Mouse (Mus musculus): Measurements from ENCODE around the gene Exd2. TPM values are rescaled to one million over a fixed set of nuclear protein-coding genes. Genes with fewer than 3 reads are reported as not detected.

Gene Exd2
- polyA plus RNA-seq, 1 experiment = 128 TPM

DNA sequence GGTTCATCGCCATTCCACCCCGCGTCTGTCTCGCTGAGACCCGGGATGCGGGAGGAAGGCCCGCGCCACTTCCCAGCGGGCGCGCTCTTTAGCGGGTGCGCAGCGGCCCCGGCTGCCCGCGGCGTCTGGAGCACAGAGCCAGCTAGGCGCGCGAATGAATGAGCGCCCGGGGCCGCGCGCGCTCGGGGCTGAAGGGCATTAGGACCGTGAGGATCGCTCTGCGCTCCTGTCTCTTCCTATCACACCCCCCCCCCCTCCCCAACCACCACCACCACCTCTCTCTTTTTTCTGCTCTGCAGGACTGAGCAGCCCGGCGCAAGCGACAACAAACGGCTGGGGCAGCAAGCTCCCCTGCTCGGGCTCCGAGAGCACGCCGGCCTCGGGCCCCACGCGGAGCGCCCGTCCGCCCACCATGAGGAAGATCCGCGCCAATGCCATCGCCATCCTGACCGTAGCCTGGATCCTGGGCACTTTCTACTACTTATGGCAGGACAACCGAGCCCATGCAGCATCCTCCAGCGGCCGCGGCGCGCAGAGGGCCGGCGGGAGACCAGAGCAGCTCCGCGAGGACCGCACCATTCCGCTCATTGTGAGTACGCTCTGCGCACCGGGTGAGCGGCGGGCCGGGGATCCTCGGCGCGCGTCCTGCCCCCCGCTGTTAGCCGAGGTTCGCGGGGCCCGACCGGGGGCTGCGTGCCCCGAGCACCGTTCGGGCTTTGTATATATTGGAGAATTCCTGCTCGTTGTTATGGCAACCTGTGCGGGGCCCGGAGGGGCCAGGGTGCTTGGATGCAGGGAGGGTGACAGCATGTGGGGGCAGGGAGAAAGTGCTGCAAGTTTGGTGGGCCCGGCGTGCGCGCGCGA, 56.1 kb downstream of the Exd2 start:
- TF ChIP-seq POLR2A (IDR thresholded peaks at IDR 0.05; ENCODE audit: extremely low read depth, insufficient read depth, low read length) = no peak
- TF ChIP-seq CTCF (IDR thresholded peaks at IDR 0.05; ENCODE audit: extremely low read depth, insufficient read depth, low read length) = no peak
- Histone ChIP-seq H3K4me1 (ENCODE audit: control insufficient read depth, insufficient read depth, low read length) (no peaks in the 10 kb centered on the region; the same call in 1 of the 2 replicates), H3K4me3 (ENCODE audit: insufficient read depth, low read length) (peak overlapping the region; percentile 83), H3K27ac (ENCODE audit: insufficient read depth, low read length) (peak overlapping the region; percentile 65)

- Histone ChIP-seq H3K27ac (ENCODE audit: insufficient read depth, low read length) (no peak overlapping the region), H3K4me3 (ENCODE audit: insufficient read depth, low read length) (peak overlapping the region; percentile 83), H3K4me1 (ENCODE audit: control insufficient read depth, insufficient read depth, low read length) (no peaks in the 10 kb centered on the region; the same call in 1 of the 2 replicates)
- 0 out of 2 replicates have a peak, but pooled peaks have one; percentile 6 for TF ChIP-seq POLR2A (IDR thresholded peaks at IDR 0.05; ENCODE audit: extremely low read depth, insufficient read depth, low read length)
- TF ChIP-seq CTCF (IDR thresholded peaks at IDR 0.05; ENCODE audit: extremely low read depth, insufficient read depth, low read length) = peak; percentile 49
Measured at GRCm38 (mm10) chr12:80519621-80520332, 56.9 kb downstream of the Exd2 start.

- Histone ChIP-seq H3K27ac (ENCODE audit: insufficient read depth, low read length) (no peak overlapping the region), H3K4me3 (ENCODE audit: insufficient read depth, low read length) (no peak overlapping the region), H3K4me1 (ENCODE audit: control insufficient read depth, insufficient read depth, low read length) (peaks cover 7% of the 10 kb centered on the region)
- no peak for TF ChIP-seq POLR2A (IDR thresholded peaks at IDR 0.05; ENCODE audit: extremely low read depth, insufficient read depth, low read length)
- no peak for TF ChIP-seq CTCF (IDR thresholded peaks at IDR 0.05; ENCODE audit: extremely low read depth, insufficient read depth, low read length)
Measured at GRCm38 (mm10) chr12:80522006-80522405, 59.1 kb downstream of the Exd2 start.

DNA sequence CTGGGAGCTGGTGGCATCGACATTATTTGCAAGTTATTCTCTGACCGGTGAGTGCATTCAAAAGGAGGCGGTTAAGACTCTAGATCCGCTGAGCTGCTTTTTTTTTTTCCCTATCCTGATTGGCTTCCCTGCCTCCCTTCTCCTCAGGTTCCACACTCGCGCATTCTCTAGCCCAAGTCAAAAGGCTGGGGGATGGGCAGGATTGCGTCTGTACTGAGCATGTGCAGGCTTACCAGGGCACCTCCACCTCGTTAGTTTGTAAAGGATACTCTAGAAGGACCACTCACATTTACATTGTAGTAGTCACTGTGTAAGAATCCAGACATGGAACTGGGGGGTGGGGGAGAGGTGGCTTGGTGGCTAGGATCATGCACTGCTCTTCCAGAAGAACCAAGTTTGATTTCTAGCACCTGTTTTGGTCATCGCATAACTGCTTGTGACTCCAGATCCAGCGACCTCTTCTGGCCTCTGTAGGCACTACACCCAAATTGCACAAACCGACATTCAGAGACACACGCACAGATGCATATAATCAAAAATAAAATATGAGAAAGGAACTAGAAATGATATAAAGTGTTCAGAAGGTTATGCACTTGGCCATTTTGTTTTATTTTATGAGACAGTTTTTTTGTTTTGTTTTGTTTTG, 61.5 kb downstream of the Exd2 start:
- TF ChIP-seq POLR2A (IDR thresholded peaks at IDR 0.05; ENCODE audit: extremely low read depth, insufficient read depth, low read length) (no peak), CTCF (IDR thresholded peaks at IDR 0.05; ENCODE audit: extremely low read depth, insufficient read depth, low read length) (0 out of 2 replicates have a peak, but pooled peaks have one; percentile 16)
- Histone ChIP-seq H3K4me3 (ENCODE audit: insufficient read depth, low read length) (no peak overlapping the region), H3K27ac (ENCODE audit: insufficient read depth, low read length) (no peak overlapping the region), H3K4me1 (ENCODE audit: control insufficient read depth, insufficient read depth, low read length) (peaks cover 19% of the 10 kb centered on the region)

DNA sequence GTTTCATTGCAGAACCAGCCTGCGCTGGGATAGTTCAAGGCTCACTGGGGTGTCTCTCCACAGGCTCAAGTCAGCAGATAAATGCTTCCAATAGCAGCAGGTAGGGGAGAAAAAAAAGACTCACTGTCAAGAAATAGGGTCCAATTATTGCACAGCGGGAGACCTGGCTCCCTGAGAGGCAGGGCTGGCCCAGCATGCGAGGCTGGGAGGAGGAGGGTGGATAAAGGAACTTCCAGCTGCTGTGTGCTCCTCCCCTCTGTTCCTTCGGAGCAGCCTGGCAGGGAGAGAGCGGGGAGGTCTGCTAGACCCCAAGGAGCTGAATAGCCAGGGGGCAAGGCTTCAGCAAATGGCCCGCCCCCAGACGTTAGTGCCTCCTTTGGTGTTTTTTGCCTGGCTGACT, 62.6 kb downstream of the Exd2 start:
- no peak for TF ChIP-seq POLR2A (IDR thresholded peaks at IDR 0.05; ENCODE audit: extremely low read depth, insufficient read depth, low read length)
- TF ChIP-seq CTCF (IDR thresholded peaks at IDR 0.05; ENCODE audit: extremely low read depth, insufficient read depth, low read length) = no peak

DNA sequence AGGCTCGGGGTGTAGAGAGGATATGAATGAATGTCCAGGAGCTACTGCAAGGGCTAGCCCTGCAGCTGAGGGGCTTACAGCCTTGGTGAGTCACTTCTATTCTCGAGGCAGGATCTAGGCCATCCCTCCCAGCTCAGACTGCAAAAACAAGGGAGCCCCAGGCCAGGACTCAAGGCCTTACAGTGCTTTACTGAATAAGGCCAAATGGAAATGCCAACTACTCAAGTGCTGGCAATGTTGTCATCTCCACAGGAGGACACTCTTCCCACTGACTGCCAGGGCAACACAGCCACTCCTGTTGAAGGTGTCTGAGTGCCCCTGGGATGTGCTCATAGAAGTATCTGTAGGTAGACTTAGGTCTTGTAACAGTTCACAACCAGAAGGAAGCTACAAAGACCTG, 63.6 kb downstream of the Exd2 start:
- Histone ChIP-seq H3K4me1 (ENCODE audit: control insufficient read depth, insufficient read depth, low read length) (peaks cover 26% of the 10 kb centered on the region), H3K27ac (ENCODE audit: insufficient read depth, low read length) (peak overlapping the region; percentile 96), H3K4me3 (ENCODE audit: insufficient read depth, low read length) (no peak overlapping the region)
- no peak for TF ChIP-seq POLR2A (IDR thresholded peaks at IDR 0.05; ENCODE audit: extremely low read depth, insufficient read depth, low read length)
- no peak for TF ChIP-seq CTCF (IDR thresholded peaks at IDR 0.05; ENCODE audit: extremely low read depth, insufficient read depth, low read length)

More for the DNA sequence above, 62.6 kb downstream of the Exd2 start:
- H3K4me3 ChIP-seq (ENCODE audit: insufficient read depth, low read length) = no peak overlapping the region
- no peak overlapping the region for H3K27ac ChIP-seq (ENCODE audit: insufficient read depth, low read length)
- peaks cover 22% of the 10 kb centered on the region for H3K4me1 ChIP-seq (ENCODE audit: control insufficient read depth, insufficient read depth, low read length)

DNA sequence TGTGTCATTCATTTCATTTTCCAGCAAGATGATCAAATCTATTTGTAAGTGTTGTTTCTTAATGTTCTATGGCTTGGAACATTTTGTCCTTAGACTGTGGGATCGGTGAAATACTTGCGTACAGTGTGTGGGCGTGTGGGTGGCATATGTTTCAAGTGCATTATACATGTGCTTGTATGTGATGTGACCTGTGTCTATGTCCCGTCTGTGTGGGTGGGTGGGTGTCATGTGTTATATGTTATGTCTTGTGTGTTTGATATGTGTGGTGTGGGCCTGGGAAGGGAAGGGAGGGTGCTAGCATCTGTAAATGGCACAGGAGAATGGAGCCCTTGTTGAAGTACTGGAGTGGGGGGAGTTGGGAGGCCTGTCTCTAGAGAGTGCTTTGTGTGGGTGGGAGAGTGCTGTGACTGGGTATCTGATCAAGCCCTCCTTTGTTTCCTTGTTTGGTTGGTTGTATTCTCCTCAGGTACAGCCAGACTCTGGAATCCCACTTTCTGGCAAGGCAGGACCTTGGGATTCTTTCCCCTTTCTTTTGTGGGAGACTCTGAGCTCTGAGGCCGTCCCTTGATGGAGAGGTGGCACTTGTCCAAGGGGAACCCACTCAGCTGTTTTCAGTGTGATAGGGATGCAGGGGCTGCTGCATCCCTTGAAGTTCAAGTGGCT, 65.0 kb downstream of the Exd2 start:
- H3K4me1 ChIP-seq (ENCODE audit: control insufficient read depth, insufficient read depth, low read length) = peaks cover 26% of the 10 kb centered on the region
- TF ChIP-seq CTCF (IDR thresholded peaks at IDR 0.05; ENCODE audit: extremely low read depth, insufficient read depth, low read length) (no peak), POLR2A (IDR thresholded peaks at IDR 0.05; ENCODE audit: extremely low read depth, insufficient read depth, low read length) (no peak)

DNA sequence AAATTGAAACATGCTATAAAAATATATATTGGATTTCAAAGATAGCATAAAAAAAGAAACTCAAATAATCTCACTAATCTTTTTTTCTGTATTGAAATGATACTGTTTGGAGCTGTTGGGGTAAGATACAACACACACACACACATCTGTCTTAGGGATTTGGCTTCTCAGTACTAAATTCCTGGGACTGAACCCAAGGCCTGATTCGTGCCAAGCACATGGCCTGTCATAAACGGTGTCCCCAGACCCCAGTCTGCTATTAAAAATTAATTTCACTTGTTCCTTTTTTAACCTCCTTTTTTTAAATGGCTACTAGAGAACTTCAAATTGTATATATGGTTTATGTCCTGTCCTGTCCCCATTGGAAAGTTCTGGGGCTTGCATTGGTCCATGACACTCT, 67.2 kb downstream of the Exd2 start:
- Histone ChIP-seq H3K4me1 (ENCODE audit: control insufficient read depth, insufficient read depth, low read length) (peaks cover 26% of the 10 kb centered on the region), H3K4me3 (ENCODE audit: insufficient read depth, low read length) (no peak overlapping the region), H3K27ac (ENCODE audit: insufficient read depth, low read length) (0 out of 2 replicates have a peak overlapping the region, but pooled peaks have one; percentile 18)
- TF ChIP-seq CTCF (IDR thresholded peaks at IDR 0.05; ENCODE audit: extremely low read depth, insufficient read depth, low read length) = no peak
- no peak for TF ChIP-seq POLR2A (IDR thresholded peaks at IDR 0.05; ENCODE audit: extremely low read depth, insufficient read depth, low read length)

More for the DNA sequence above, 65.0 kb downstream of the Exd2 start:
- Histone ChIP-seq H3K27ac (ENCODE audit: insufficient read depth, low read length) (peak overlapping the region; percentile 96), H3K4me3 (ENCODE audit: insufficient read depth, low read length) (no peak overlapping the region)

GRCm38 (mm10) chr12:80530630-80531029, 67.7 kb downstream of the Exd2 start:
- TF ChIP-seq CTCF (IDR thresholded peaks at IDR 0.05; ENCODE audit: extremely low read depth, insufficient read depth, low read length) (no peak), POLR2A (IDR thresholded peaks at IDR 0.05; ENCODE audit: extremely low read depth, insufficient read depth, low read length) (no peak)
- H3K4me3 ChIP-seq (ENCODE audit: insufficient read depth, low read length) = no peak overlapping the region
- peak overlapping the region; percentile 18; the same call in 1 of the 2 replicates for H3K27ac ChIP-seq (ENCODE audit: insufficient read depth, low read length)
- peaks cover 26% of the 10 kb centered on the region for H3K4me1 ChIP-seq (ENCODE audit: control insufficient read depth, insufficient read depth, low read length)

Data from cortical plate, adult 2 months (tissue).